Mouse (Mus musculus) G1E (cell line): ENCODE measurements at regions not wholly inside any gene's neighbourhood (a gene's known extent, or its start where the extent isn't known, plus 50 kb on each side); places are given as distances from the start of the nearest gene placed in this dataset.

ENCODE experiments used
- ATAC-seq: 2 replicates; pipeline ENCODE4 v1.8.0; 2016; ENCODE audit warnings: mild to moderate bottlenecking; ENCODE audit not compliant: insufficient number of reproducible peaks, poor library complexity, low FRiP score, severe bottlenecking; ENCODE audit errors: extremely low read depth
- DNase-seq: peaks from one replicate; pipeline ENCODE4 v3.0.0; 2012; ENCODE audit warnings: low spot score
- H3K27me3 ChIP-seq: 2 replicates; pipeline ENCODE4 v1.6.1; 2012; ENCODE audit warnings: mild to moderate bottlenecking, low read length, inconsistent platforms; ENCODE audit not compliant: insufficient read depth
- H3K36me3 ChIP-seq: replicated peaks from 2 replicates; pipeline ENCODE3; 2012; ENCODE audit warnings: mild to moderate bottlenecking, inconsistent platforms
- H3K4me1 ChIP-seq: 2 replicates; pipeline ENCODE4 v1.6.1; 2012; ENCODE audit warnings: low read depth, low read length, inconsistent platforms, mixed read lengths; ENCODE audit not compliant: insufficient read depth
- H3K4me3 ChIP-seq: 2 replicates; pipeline ENCODE4 v1.5.1; 2012; ENCODE audit warnings: low read depth, mild to moderate bottlenecking, inconsistent platforms, low read length, moderate library complexity, mixed read lengths
- H3K9me3 ChIP-seq: replicated peaks from 2 replicates; pipeline ENCODE4 v1.6.1; 2012; ENCODE audit warnings: inconsistent platforms
- CTCF ChIP-seq: IDR thresholded peaks from 2 replicates; pipeline ENCODE4 v1.5.1; 2012; ENCODE audit warnings: low read depth, low read length, inconsistent platforms, mixed read lengths
- GATA1 ChIP-seq: IDR thresholded peaks from 2 replicates; pipeline ENCODE4 v1.6.1; 2012; ENCODE audit warnings: borderline replicate concordance, low read length, inconsistent platforms, mixed read lengths
- GATA2 ChIP-seq: IDR thresholded peaks from 2 replicates; pipeline ENCODE4 v1.6.1; 2012; ENCODE audit warnings: low read depth, low read length, inconsistent platforms, borderline replicate concordance
- POLR2AphosphoS5 ChIP-seq: IDR thresholded peaks from 2 replicates; pipeline ENCODE4 v1.6.1; 2012; ENCODE audit warnings: low read depth, low read length, inconsistent platforms; ENCODE audit not compliant: insufficient replicate concordance
- TAL1 ChIP-seq: conservative IDR thresholded peaks from 2 replicates; pipeline ENCODE4 v1.6.1; 2012; ENCODE audit warnings: low read depth, low read length, inconsistent platforms, mixed read lengths

GRCm38 (mm10) chr6:31319431-31319830 is 79.1 kb upstream of the Mkln1 start:
- H3K4me1 ChIP-seq, result no peaks in the 10 kb centered on the region
- no peak for DNase-seq
- no peaks in the 10 kb centered on the region for H3K36me3 ChIP-seq
- no peak overlapping the region for H3K4me3 ChIP-seq
- H3K27me3 ChIP-seq, result peaks cover 38% of the 10 kb centered on the region
- ATAC-seq, result no peak
- H3K9me3 ChIP-seq, result no peaks in the 10 kb centered on the region
- TF ChIP-seq GATA2 (no peak), TAL1 (no peak), CTCF (no peak), GATA1 (no peak), POLR2AphosphoS5 (no peak)

GRCm38 (mm10) chr6:31320141-31320830 is 78.2 kb upstream of the Mkln1 start:
- DNase-seq (no peak), ATAC-seq (no peak)
- TF ChIP-seq POLR2AphosphoS5, result no peak
- TF ChIP-seq CTCF, result no peak
- no peak for TF ChIP-seq TAL1
- TF ChIP-seq GATA1, result no peak
- no peak for TF ChIP-seq GATA2
- no peaks in the 10 kb centered on the region for H3K4me1 ChIP-seq
- peaks cover 38% of the 10 kb centered on the region for H3K27me3 ChIP-seq
- H3K36me3 ChIP-seq, result no peaks in the 10 kb centered on the region
- no peak overlapping the region for H3K4me3 ChIP-seq
- no peaks in the 10 kb centered on the region for H3K9me3 ChIP-seq

GRCm38 (mm10) chr6:31321066-31321846 is 77.3 kb upstream of the Mkln1 start:
- Histone ChIP-seq H3K36me3 (no peaks in the 10 kb centered on the region), H3K4me1 (no peaks in the 10 kb centered on the region), H3K27me3 (peaks cover 34% of the 10 kb centered on the region), H3K9me3 (no peaks in the 10 kb centered on the region), H3K4me3 (no peak overlapping the region)
- DNase-seq, result no peak
- ATAC-seq, result no peak
- TF ChIP-seq GATA1, result no peak
- TF ChIP-seq TAL1, result no peak
- TF ChIP-seq POLR2AphosphoS5, result no peak
- no peak for TF ChIP-seq CTCF
- no peak for TF ChIP-seq GATA2

GRCm38 (mm10) chr6:31321902-31322301 is 76.6 kb upstream of the Mkln1 start:
- TF ChIP-seq GATA1 (no peak), CTCF (no peak)
- ATAC-seq (no peak), DNase-seq (no peak)
- Histone ChIP-seq H3K36me3 (no peaks in the 10 kb centered on the region), H3K4me3 (no peak overlapping the region), H3K4me1 (no peaks in the 10 kb centered on the region), H3K27me3 (peaks cover 36% of the 10 kb centered on the region), H3K9me3 (no peaks in the 10 kb centered on the region)

GRCm38 (mm10) chr6:31323228-31324190 is 75.0 kb upstream of the Mkln1 start:
- ATAC-seq, result no peak
- TF ChIP-seq POLR2AphosphoS5 (no peak), CTCF (no peak), GATA1 (no peak), GATA2 (no peak), TAL1 (no peak)
- Histone ChIP-seq H3K27me3 (peaks cover 24% of the 10 kb centered on the region), H3K9me3 (no peaks in the 10 kb centered on the region), H3K4me1 (no peaks in the 10 kb centered on the region), H3K36me3 (no peaks in the 10 kb centered on the region), H3K4me3 (no peak overlapping the region)
- DNase-seq, result no peak

GRCm38 (mm10) chr6:31324717-31325116 is 73.8 kb upstream of the Mkln1 start:
- H3K4me1 ChIP-seq, result no peaks in the 10 kb centered on the region
- ATAC-seq, result no peak

More at GRCm38 (mm10) chr6:31324717-31325116, 73.8 kb upstream of the Mkln1 start:
- TF ChIP-seq CTCF (no peak), POLR2AphosphoS5 (no peak), GATA2 (no peak), TAL1 (no peak), GATA1 (no peak)
- peaks cover 14% of the 10 kb centered on the region; the same call in 1 of the 2 replicates for H3K27me3 ChIP-seq
- DNase-seq, result no peak
- H3K9me3 ChIP-seq, result no peaks in the 10 kb centered on the region
- no peak overlapping the region for H3K4me3 ChIP-seq
- no peaks in the 10 kb centered on the region for H3K36me3 ChIP-seq
